Mouse (Mus musculus) ZHBTc4 (cell line): Measurements from ENCODE around the gene Arglu1.

Source experiments
- DNase-seq: peaks from one replicate; pipeline ENCODE4 v3.0.0-alpha.2; 2011; ENCODE audit warnings: low read depth, low spot score

The Arglu1 gene

GRCm38 (mm10) chr8:8690146-8691092, at the start of gene Arglu1:
Gene Arglu1 (minus strand): TSS chr8:8690521.
- peak; percentile 96 for DNase-seq

- no peak for DNase-seq
These were observed 47.0 kb upstream of the Arglu1 start for GRCm38 (mm10) chr8:8737271-8737670.

GRCm38 (mm10) chr8:8736826-8737225, 46.5 kb upstream of the Arglu1 start:
- DNase-seq: no peak

GRCm38 (mm10) chr8:8733804-8734203, 43.5 kb upstream of the Arglu1 start:
- DNase-seq: peak; percentile 68

GRCm38 (mm10) chr8:8728643-8729042, 38.3 kb upstream of the Arglu1 start:
- DNase-seq: no peak

- no peak for DNase-seq
These were observed 36.2 kb upstream of the Arglu1 start for GRCm38 (mm10) chr8:8726547-8726946.

GRCm38 (mm10) chr8:8704813-8705212, 14.5 kb upstream of the Arglu1 start:
- peak; percentile 35 for DNase-seq

GRCm38 (mm10) chr8:8703668-8704067, 13.3 kb upstream of the Arglu1 start:
- DNase-seq: no peak

- peak; percentile 76 for DNase-seq
These were observed 10.5 kb upstream of the Arglu1 start for GRCm38 (mm10) chr8:8700821-8701220.

- peak; percentile 84 for DNase-seq
These were observed 9.9 kb upstream of the Arglu1 start for GRCm38 (mm10) chr8:8700229-8700628.

- DNase-seq: peak; percentile 63
These were observed 721 bp downstream of the Arglu1 start for GRCm38 (mm10) chr8:8689454-8690145.

- DNase-seq: no peak
These were observed 1.4 kb downstream of the Arglu1 start for GRCm38 (mm10) chr8:8688823-8689453.

- no peak for DNase-seq
These were observed 4.8 kb downstream of the Arglu1 start for GRCm38 (mm10) chr8:8685517-8685916.

- no peak for DNase-seq
These were observed 7.6 kb downstream of the Arglu1 start for GRCm38 (mm10) chr8:8682697-8683096.

- peak; percentile 45 for DNase-seq
These were observed 12.1 kb downstream of the Arglu1 start for GRCm38 (mm10) chr8:8678236-8678635.

- peak; percentile 68 for DNase-seq
These were observed 15.5 kb downstream of the Arglu1 start for GRCm38 (mm10) chr8:8674864-8675263.

- peak; percentile 92 for DNase-seq
These were observed 28.6 kb downstream of the Arglu1 start for GRCm38 (mm10) chr8:8661759-8662138.

GRCm38 (mm10) chr8:8661103-8661758, 29.1 kb downstream of the Arglu1 start, which contains the start of gene Efnb2:
Gene Efnb2 (minus strand): TSS chr8:8661242.
- DNase-seq: peak; percentile 97

GRCm38 (mm10) chr8:8660307-8661098, 29.8 kb downstream of the Arglu1 start:
- no peak for DNase-seq

- DNase-seq: peak; percentile 43
These were observed 30.6 kb downstream of the Arglu1 start for GRCm38 (mm10) chr8:8659503-8660306.
